Mouse (Mus musculus) lung, embryonic 15.5 days (tissue): ENCODE data around the gene Mlh1. TPM values are rescaled to one million over a fixed set of nuclear protein-coding genes. Genes with fewer than 3 reads are reported as not detected.

Source experiments
- ATAC-seq: fragments of 200-750 bp; cut with Nextera tagmentation; 2 replicates; pipeline ENCODE4 v1.8.0; 2017; ENCODE audit warnings: moderate number of reproducible peaks, borderline replicate concordance; ENCODE audit not compliant: low FRiP score, low TSS enrichment; ENCODE audit errors: extremely low read depth
- H3K27ac ChIP-seq: fragments of 300-500 bp; sonication (generic); 2 replicates; pipeline ENCODE4 v1.5.1; 2015; ENCODE audit warnings: moderate library complexity, mild to moderate bottlenecking, inconsistent platforms
- H3K27me3 ChIP-seq: fragments of 300-500 bp; sonication (generic); 2 replicates; pipeline ENCODE4 v1.6.1; 2015; ENCODE audit warnings: inconsistent platforms
- H3K36me3 ChIP-seq: fragments of 300-500 bp; sonication (generic); 2 replicates; pipeline ENCODE4 v1.6.1; 2015; ENCODE audit warnings: inconsistent platforms
- H3K4me1 ChIP-seq: fragments of 300-500 bp; sonication (generic); 2 replicates; pipeline ENCODE4 v1.6.1; 2015; ENCODE audit warnings: inconsistent platforms
- H3K4me2 ChIP-seq: fragments of 300-500 bp; sonication (generic); 2 replicates; pipeline ENCODE4 v1.6.1; 2015; ENCODE audit warnings: inconsistent platforms, mild to moderate bottlenecking, moderate library complexity
- H3K4me3 ChIP-seq: fragments of 300-500 bp; sonication (generic); 2 replicates; pipeline ENCODE4 v1.5.1; 2015; ENCODE audit warnings: mild to moderate bottlenecking, inconsistent platforms
- H3K9ac ChIP-seq: fragments of 300-500 bp; sonication (generic); 2 replicates; pipeline ENCODE4 v1.6.1; 2015; ENCODE audit warnings: inconsistent platforms
- H3K9me3 ChIP-seq: fragments of 300-500 bp; sonication (generic); 2 replicates; pipeline ENCODE4 v1.6.1; 2016; ENCODE audit warnings: inconsistent platforms
- WGBS: fragments of 180-500 bp; shearing (Covaris S2); methylation state at CpG from one replicate; pipeline ENCODE4 v1.1.7; 2015; 5-methylcytosine and 5-hydroxymethylcytosine counted together
- polyA plus RNA-seq: library from polyadenylated mRNA; unstranded; fragments of >200 nt; fragmentation: Nextera tagmentation; extraction: Ambion mirVana; gene quantifications from 2 replicates; pipeline ENCODE4 v1.2.1, GENCODE M21; 2015

The Mlh1 gene
- 37.8 and 38.8 TPM in 2 replicates for polyA plus RNA-seq

- Histone ChIP-seq H3K4me1 (peaks cover 40% of the 10 kb centered on the region), H3K9ac (peak within 1 kb of the TSS; percentile 86), H3K4me3 (peak within 1 kb of the TSS; percentile 79), H3K9me3 (no peaks in the 10 kb centered on the region), H3K27ac (peak within 1 kb of the TSS; percentile 95), H3K4me2 (peak within 1 kb of the TSS; percentile 65), H3K36me3 (peaks cover 18% of the 10 kb centered on the region), H3K27me3 (no peaks in the 10 kb centered on the region)
- ATAC-seq: peak; percentile 99
- under 1% methylated on average over 64 of the region's 64 CpGs for WGBS
Observed at GRCm38 (mm10) chr9:111271434-111272160, at the start of gene Mlh1, which contains the start of gene Epm2aip1. TSS of gene Mlh1 (minus strand) at chr9:111271791. TSS of gene Epm2aip1 (plus strand) at chr9:111271929.

GRCm38 (mm10) chr9:111320912-111321311 is 49.3 kb upstream of the Mlh1 start:
- no peaks in the 10 kb centered on the region for H3K4me1 ChIP-seq
- no peak for ATAC-seq
- H3K4me3 ChIP-seq: no peak overlapping the region
- no peaks in the 10 kb centered on the region for H3K9me3 ChIP-seq
- H3K27ac ChIP-seq: no peak overlapping the region
- H3K9ac ChIP-seq: no peak overlapping the region
- H3K36me3 ChIP-seq: no peaks in the 10 kb centered on the region
- H3K27me3 ChIP-seq: no peaks in the 10 kb centered on the region; the same call in 1 of the 2 replicates
- no peak overlapping the region for H3K4me2 ChIP-seq
- WGBS: 74% methylated on average over 4 of the region's 4 CpGs

- WGBS: 39% methylated on average over 5 of the region's 5 CpGs
- ATAC-seq: no peak
- Histone ChIP-seq H3K27ac (no peak overlapping the region), H3K9me3 (no peaks in the 10 kb centered on the region), H3K4me3 (no peak overlapping the region), H3K27me3 (peaks cover 57% of the 10 kb centered on the region), H3K36me3 (no peaks in the 10 kb centered on the region), H3K4me2 (no peak overlapping the region), H3K9ac (no peak overlapping the region), H3K4me1 (peaks cover 18% of the 10 kb centered on the region)
Observed at GRCm38 (mm10) chr9:111314219-111314618, 42.6 kb upstream of the Mlh1 start.

GRCm38 (mm10) chr9:111313793-111314192 is 42.2 kb upstream of the Mlh1 start:
- Histone ChIP-seq H3K27me3 (peaks cover 62% of the 10 kb centered on the region), H3K4me2 (no peak overlapping the region), H3K27ac (no peak overlapping the region), H3K9me3 (no peaks in the 10 kb centered on the region), H3K4me3 (no peak overlapping the region), H3K9ac (no peak overlapping the region), H3K4me1 (peaks cover 18% of the 10 kb centered on the region), H3K36me3 (no peaks in the 10 kb centered on the region)
- no peak for ATAC-seq
- 32% methylated on average over 5 of the region's 5 CpGs for WGBS

- H3K27me3 ChIP-seq: peaks cover 64% of the 10 kb centered on the region
- no peak overlapping the region for H3K27ac ChIP-seq
- H3K9ac ChIP-seq: no peak overlapping the region
- no peak for ATAC-seq
- H3K4me1 ChIP-seq: peaks cover 18% of the 10 kb centered on the region
- H3K36me3 ChIP-seq: no peaks in the 10 kb centered on the region
- H3K9me3 ChIP-seq: no peaks in the 10 kb centered on the region
- peak overlapping the region; percentile 86; the same call in 1 of the 2 replicates for H3K4me2 ChIP-seq
- no peak overlapping the region for H3K4me3 ChIP-seq
- WGBS: 15% methylated on average over 4 of the region's 6 CpGs
Observed at GRCm38 (mm10) chr9:111313299-111313698, 41.7 kb upstream of the Mlh1 start.

GRCm38 (mm10) chr9:111312442-111313141 is 41.0 kb upstream of the Mlh1 start:
- peaks cover 18% of the 10 kb centered on the region for H3K4me1 ChIP-seq
- H3K27me3 ChIP-seq: peaks cover 64% of the 10 kb centered on the region
- ATAC-seq: peak; percentile 67
- peak overlapping the region; percentile 86 for H3K4me2 ChIP-seq
- no peak overlapping the region for H3K27ac ChIP-seq
- H3K36me3 ChIP-seq: no peaks in the 10 kb centered on the region
- H3K4me3 ChIP-seq: peak overlapping the region; percentile 46
- peak overlapping the region; percentile 10; the same call in 1 of the 2 replicates for H3K9ac ChIP-seq
- H3K9me3 ChIP-seq: no peaks in the 10 kb centered on the region
- 2% methylated on average over 32 of the region's 59 CpGs for WGBS

GRCm38 (mm10) chr9:111311843-111312441 is 40.4 kb upstream of the Mlh1 start:
- Histone ChIP-seq H3K4me3 (peak overlapping the region; percentile 46), H3K4me2 (peak overlapping the region; percentile 86), H3K27ac (no peak overlapping the region), H3K27me3 (peaks cover 64% of the 10 kb centered on the region), H3K36me3 (no peaks in the 10 kb centered on the region), H3K4me1 (peaks cover 18% of the 10 kb centered on the region), H3K9ac (no peak overlapping the region), H3K9me3 (no peaks in the 10 kb centered on the region)
- WGBS: 2% methylated on average over 77 of the region's 98 CpGs
- ATAC-seq: peak; percentile 46; the same call in 1 of the 2 replicates

GRCm38 (mm10) chr9:111311031-111311842 is 39.6 kb upstream of the Mlh1 start, which contains the start of gene Trank1:
TSS of gene Trank1 (plus strand) at chr9:111311739.
- Histone ChIP-seq H3K4me1 (peaks cover 18% of the 10 kb centered on the region), H3K9me3 (no peaks in the 10 kb centered on the region), H3K27ac (no peak within 1 kb of the TSS), H3K36me3 (no peaks in the 10 kb centered on the region), H3K4me2 (peak within 1 kb of the TSS; percentile 86), H3K9ac (peak within 1 kb of the TSS; percentile 10; the same call in 1 of the 2 replicates), H3K27me3 (peaks cover 64% of the 10 kb centered on the region), H3K4me3 (peak within 1 kb of the TSS; percentile 46)
- 8% methylated on average over 72 of the region's 72 CpGs for WGBS
- ATAC-seq: peak; percentile 64; the same call in 1 of the 2 replicates

GRCm38 (mm10) chr9:111306142-111306541 is 34.6 kb upstream of the Mlh1 start:
- Histone ChIP-seq H3K9ac (no peak overlapping the region), H3K36me3 (no peaks in the 10 kb centered on the region), H3K27ac (no peak overlapping the region), H3K27me3 (peaks cover 25% of the 10 kb centered on the region), H3K4me3 (no peak overlapping the region), H3K9me3 (no peaks in the 10 kb centered on the region), H3K4me2 (no peak overlapping the region), H3K4me1 (0 out of 2 replicates have a peak, but pooled peaks cover under 1% of the 10 kb centered on the region)
- 70% methylated on average over 7 of the region's 7 CpGs for WGBS
- no peak for ATAC-seq

GRCm38 (mm10) chr9:111304036-111304435 is 32.4 kb upstream of the Mlh1 start:
- no peak overlapping the region for H3K9ac ChIP-seq
- 91% methylated on average over 6 of the region's 6 CpGs for WGBS
- H3K27me3 ChIP-seq: peaks cover 4% of the 10 kb centered on the region; the same call in 1 of the 2 replicates
- ATAC-seq: no peak
- H3K36me3 ChIP-seq: no peaks in the 10 kb centered on the region
- no peaks in the 10 kb centered on the region for H3K9me3 ChIP-seq
- H3K4me3 ChIP-seq: no peak overlapping the region
- no peaks in the 10 kb centered on the region for H3K4me1 ChIP-seq
- H3K4me2 ChIP-seq: no peak overlapping the region
- no peak overlapping the region for H3K27ac ChIP-seq
